Mouse (Mus musculus): ENCODE measurements at regions not wholly inside any gene's neighbourhood (a gene's known extent, or its start where the extent isn't known, plus 50 kb on each side); places are given as distances from the start of the nearest gene placed in this dataset.

GRCm38 (mm10) chr3:35320844-35321393 is 433.0 kb upstream of the Atp11b start:
- TF ChIP-seq POLR2A (IDR thresholded peaks at IDR 0.05; ENCODE audit: low read depth, low read length) (no peak), CTCF (IDR thresholded peaks at IDR 0.05; ENCODE audit: extremely low read depth, insufficient read length, insufficient replicate concordance, low read depth, low read length) (no peak)
